Mouse (Mus musculus): ENCODE data around the gene Vezf1. TPM values are rescaled to one million over a fixed set of nuclear protein-coding genes. Genes with fewer than 3 reads are reported as not detected.

Vezf1 gene
- polyA plus RNA-seq, 1 experiment from 2014 or later = 26.2 TPM

DNA sequence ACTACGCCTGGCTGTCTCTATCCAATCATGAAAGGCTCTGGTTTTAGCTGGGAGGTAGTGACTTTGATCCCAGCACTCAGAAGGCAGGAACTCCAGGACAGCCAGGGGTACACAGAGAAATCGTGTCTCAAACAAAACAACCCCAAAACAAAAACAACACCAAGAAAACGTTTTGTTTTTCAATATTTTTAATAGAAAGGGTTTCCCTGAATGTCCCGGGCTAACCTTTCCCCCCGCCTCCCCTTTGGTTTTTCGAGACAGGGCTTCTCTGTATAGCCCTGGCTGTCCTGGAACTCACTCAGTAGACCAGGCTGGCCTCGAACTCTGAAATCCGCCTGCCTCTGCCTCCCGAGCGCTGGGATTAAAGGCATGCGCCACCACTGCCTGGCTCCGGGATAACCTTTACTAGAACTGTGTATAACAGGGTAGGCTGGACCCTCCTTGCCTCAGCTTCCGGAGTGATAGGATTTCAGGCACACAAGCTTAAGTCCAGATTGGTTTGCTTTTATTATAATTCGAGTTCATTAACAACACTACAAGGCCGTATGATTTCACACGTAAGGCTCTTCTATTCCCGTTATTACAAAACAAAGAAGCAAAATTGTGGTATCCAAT, 21.6 kb upstream of the Vezf1 start:
- H3K4me1 ChIP-seq (ENCODE audit: control insufficient read depth in 2 of 2, insufficient read depth in 2 of 2, low read length in 2 of 2) = peaks cover 4 to 24% of the 10 kb centered on the region in 2 experiments; a peak in 3 of 4 replicates
- 53% methylated on average over 17 of the region's 17 CpGs for WGBS
- no peaks in the 10 kb centered on the region for H3K27me3 ChIP-seq (ENCODE audit: control insufficient read depth, insufficient read depth, low read length)
- peak overlapping the region in 1 of 2 experiments; percentile 100; a peak in 1 of 4 replicates for H3K27ac ChIP-seq (replicated peaks in 1 of 2; ENCODE audit: control insufficient read depth in 1 of 2, insufficient read depth in 1 of 2, low read depth in 2 of 2, low read length in 2 of 2)
- peak overlapping the region; percentile 72 to 100 for H3K4me3 ChIP-seq (ENCODE audit: control insufficient read depth in 1 of 2, insufficient read depth in 1 of 2, low read depth in 1 of 2, low read length in 2 of 2)
- H3K4me2 ChIP-seq (ENCODE audit: low read length) = peak overlapping the region; percentile 66
- no peak for ATAC-seq (ENCODE audit: insufficient number of reproducible peaks, insufficient read depth, low FRiP score, low read depth)
- peak overlapping the region; percentile 100 for H3K9ac ChIP-seq (ENCODE audit: low read length)
- peaks cover 27% of the 10 kb centered on the region for H3K36me3 ChIP-seq (ENCODE audit: control insufficient read depth, insufficient read depth, low read length)
- H3K9me3 ChIP-seq (ENCODE audit: control insufficient read depth, low read length) = no peaks in the 10 kb centered on the region; the same call in 1 of the 2 replicates

DNA sequence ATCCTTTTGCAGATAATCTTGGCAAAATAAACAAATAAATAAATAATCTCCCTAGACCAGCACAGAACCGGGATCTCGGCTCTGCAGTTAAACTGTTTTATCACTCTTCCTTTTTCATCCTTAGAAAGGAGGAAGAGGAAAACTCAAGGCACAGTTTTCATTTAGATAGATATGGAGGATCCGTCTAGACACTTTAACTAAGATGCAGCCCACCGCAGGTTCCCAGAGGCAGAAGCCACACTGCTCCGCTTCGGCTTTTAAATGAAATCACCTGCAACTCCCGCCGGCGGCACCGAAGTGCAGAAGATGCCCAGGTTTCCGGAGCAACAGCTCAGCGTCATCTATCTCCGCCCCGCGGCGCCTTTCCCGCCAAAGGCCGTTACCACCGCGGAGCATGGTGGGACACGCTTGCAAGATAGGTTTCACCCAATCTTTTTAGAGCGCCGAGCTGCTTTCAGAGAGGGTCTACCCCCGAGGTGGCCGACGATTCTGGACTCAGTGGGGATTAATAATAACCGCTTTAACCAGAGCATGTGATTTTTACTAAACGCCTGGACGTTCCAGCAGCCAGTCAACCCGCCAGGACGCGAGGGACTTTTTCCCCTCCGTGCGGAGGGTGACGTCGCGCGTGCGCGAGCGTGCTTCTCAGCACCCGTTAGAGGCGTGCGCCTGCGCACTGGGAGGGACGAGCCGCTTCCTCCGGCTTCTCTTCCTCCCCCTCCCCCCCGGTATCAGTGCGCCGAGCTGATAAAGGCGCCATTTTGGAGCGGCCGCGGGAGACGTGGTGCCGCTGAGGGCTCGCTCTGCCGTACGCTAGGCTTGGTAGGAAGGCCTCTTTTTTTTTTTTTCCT, 20.9 kb upstream of the Vezf1 start, which contains the start of gene Srsf1:
Gene Srsf1 (plus strand): TSS at position 430 of the 851 bp plus-strand sequence.
- Histone ChIP-seq H3K9ac (ENCODE audit: low read length) (peak within 1 kb of the TSS; percentile 100), H3K4me3 (ENCODE audit: control insufficient read depth in 1 of 2, insufficient read depth in 1 of 2, low read depth in 1 of 2, low read length in 2 of 2) (peak within 1 kb of the TSS; percentile 72 to 100), H3K4me2 (ENCODE audit: low read length) (peak within 1 kb of the TSS; percentile 71), H3K27ac (replicated peaks in 1 of 2; ENCODE audit: control insufficient read depth in 1 of 2, insufficient read depth in 1 of 2, low read depth in 2 of 2, low read length in 2 of 2) (peak within 1 kb of the TSS; percentile 99 to 100), H3K36me3 (ENCODE audit: control insufficient read depth, insufficient read depth, low read length) (peaks cover 31% of the 10 kb centered on the region), H3K4me1 (ENCODE audit: control insufficient read depth in 2 of 2, insufficient read depth in 2 of 2, low read length in 2 of 2) (peaks cover 4 to 24% of the 10 kb centered on the region in 2 experiments; a peak in 3 of 4 replicates), H3K27me3 (ENCODE audit: control insufficient read depth, insufficient read depth, low read length) (no peaks in the 10 kb centered on the region), H3K9me3 (ENCODE audit: control insufficient read depth, low read length) (no peaks in the 10 kb centered on the region; the same call in 1 of the 2 replicates)
- under 1% methylated on average over 58 of the region's 60 CpGs for WGBS
- ATAC-seq (ENCODE audit: insufficient number of reproducible peaks, insufficient read depth, low FRiP score, low read depth) = peak; percentile 95

DNA sequence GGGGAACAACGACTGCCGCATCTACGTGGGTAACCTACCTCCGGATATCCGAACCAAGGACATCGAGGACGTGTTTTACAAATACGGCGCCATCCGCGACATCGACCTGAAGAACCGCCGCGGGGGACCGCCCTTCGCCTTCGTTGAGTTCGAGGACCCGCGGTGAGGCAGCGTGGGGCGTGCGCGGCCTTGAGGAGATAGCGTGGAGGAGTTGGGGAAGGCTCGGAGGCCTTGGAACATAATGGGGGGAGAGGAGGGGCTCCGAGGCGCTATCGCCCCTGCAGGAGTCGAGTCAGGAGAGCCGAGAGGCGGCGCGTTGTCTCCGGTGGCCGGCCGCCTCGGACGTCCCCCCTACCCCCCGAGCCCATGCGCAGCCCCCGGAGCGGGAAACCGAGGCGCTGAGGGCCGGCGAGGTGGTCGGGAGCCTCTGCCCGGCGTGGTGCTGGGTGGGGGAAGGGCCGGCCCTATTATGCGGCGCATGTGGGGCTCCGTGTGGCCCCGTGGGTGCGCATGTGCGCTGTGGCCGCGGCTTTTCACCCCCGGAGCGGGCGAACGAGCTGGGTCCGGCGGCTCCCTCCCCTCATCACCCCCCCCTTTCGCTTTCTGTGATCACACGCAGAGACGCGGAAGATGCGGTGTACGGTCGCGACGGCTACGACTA, 20.1 kb upstream of the Vezf1 start:
- under 1% methylated on average over 76 of the region's 76 CpGs for WGBS
- peaks cover 4 to 24% of the 10 kb centered on the region in 2 experiments; a peak in 3 of 4 replicates for H3K4me1 ChIP-seq (ENCODE audit: control insufficient read depth in 2 of 2, insufficient read depth in 2 of 2, low read length in 2 of 2)
- peak; percentile 73 for ATAC-seq (ENCODE audit: insufficient number of reproducible peaks, insufficient read depth, low FRiP score, low read depth)

DNA sequence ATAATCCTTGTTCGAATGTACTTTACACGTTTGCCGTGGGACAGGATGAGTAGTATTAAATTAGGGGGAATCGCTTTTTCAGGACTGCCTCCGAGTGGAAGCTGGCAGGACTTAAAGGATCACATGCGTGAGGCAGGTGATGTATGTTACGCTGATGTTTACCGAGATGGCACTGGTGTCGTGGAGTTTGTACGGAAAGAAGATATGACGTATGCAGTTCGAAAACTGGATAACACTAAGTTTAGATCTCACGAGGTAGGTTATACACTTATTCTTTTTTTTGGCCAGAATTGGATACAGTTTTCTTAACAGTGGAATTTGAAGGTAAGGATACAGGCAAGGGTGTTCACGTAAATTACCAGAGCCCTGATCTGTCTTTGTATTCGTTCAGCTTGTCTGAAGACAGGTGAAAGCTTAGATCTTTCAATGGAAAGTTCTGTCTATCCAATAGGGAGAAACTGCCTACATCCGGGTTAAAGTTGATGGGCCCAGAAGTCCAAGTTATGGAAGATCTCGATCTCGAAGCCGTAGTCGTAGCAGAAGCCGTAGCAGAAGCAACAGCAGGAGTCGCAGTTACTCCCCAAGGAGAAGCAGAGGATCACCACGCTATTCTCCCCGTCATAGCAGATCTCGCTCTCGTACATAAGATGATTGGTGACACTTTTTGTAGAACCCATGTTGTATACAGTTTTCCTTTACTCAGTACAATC, 19.0 kb upstream of the Vezf1 start:
- peak overlapping the region; percentile 100 for H3K9ac ChIP-seq (ENCODE audit: low read length)
- H3K36me3 ChIP-seq (ENCODE audit: control insufficient read depth, insufficient read depth, low read length) = peaks cover 45% of the 10 kb centered on the region
- peak overlapping the region; percentile 71 for H3K4me2 ChIP-seq (ENCODE audit: low read length)
- WGBS = 19% methylated on average over 26 of the region's 26 CpGs
- H3K4me3 ChIP-seq (ENCODE audit: control insufficient read depth in 1 of 2, insufficient read depth in 1 of 2, low read depth in 1 of 2, low read length in 2 of 2) = peak overlapping the region; percentile 72 to 100
- peaks cover 4 to 24% of the 10 kb centered on the region in 2 experiments; a peak in 3 of 4 replicates for H3K4me1 ChIP-seq (ENCODE audit: control insufficient read depth in 2 of 2, insufficient read depth in 2 of 2, low read length in 2 of 2)
- H3K9me3 ChIP-seq (ENCODE audit: control insufficient read depth, low read length) = no peaks in the 10 kb centered on the region
- no peak for ATAC-seq (ENCODE audit: insufficient number of reproducible peaks, insufficient read depth, low FRiP score, low read depth)
- no peaks in the 10 kb centered on the region for H3K27me3 ChIP-seq (ENCODE audit: control insufficient read depth, insufficient read depth, low read length)
- no peak overlapping the region for H3K27ac ChIP-seq (replicated peaks in 1 of 2; ENCODE audit: control insufficient read depth in 1 of 2, insufficient read depth in 1 of 2, low read depth in 2 of 2, low read length in 2 of 2)

More for the DNA sequence above, 20.1 kb upstream of the Vezf1 start:
- H3K9me3 ChIP-seq (ENCODE audit: control insufficient read depth, low read length) = no peaks in the 10 kb centered on the region; the same call in 1 of the 2 replicates
- peak overlapping the region; percentile 72 to 100 for H3K4me3 ChIP-seq (ENCODE audit: control insufficient read depth in 1 of 2, insufficient read depth in 1 of 2, low read depth in 1 of 2, low read length in 2 of 2)
- peak overlapping the region; percentile 71 for H3K4me2 ChIP-seq (ENCODE audit: low read length)
- H3K36me3 ChIP-seq (ENCODE audit: control insufficient read depth, insufficient read depth, low read length) = peaks cover 39% of the 10 kb centered on the region
- peak overlapping the region; percentile 98 to 100 for H3K27ac ChIP-seq (replicated peaks in 1 of 2; ENCODE audit: control insufficient read depth in 1 of 2, insufficient read depth in 1 of 2, low read depth in 2 of 2, low read length in 2 of 2)
- no peaks in the 10 kb centered on the region for H3K27me3 ChIP-seq (ENCODE audit: control insufficient read depth, insufficient read depth, low read length)
- peak overlapping the region; percentile 100 for H3K9ac ChIP-seq (ENCODE audit: low read length)

DNA sequence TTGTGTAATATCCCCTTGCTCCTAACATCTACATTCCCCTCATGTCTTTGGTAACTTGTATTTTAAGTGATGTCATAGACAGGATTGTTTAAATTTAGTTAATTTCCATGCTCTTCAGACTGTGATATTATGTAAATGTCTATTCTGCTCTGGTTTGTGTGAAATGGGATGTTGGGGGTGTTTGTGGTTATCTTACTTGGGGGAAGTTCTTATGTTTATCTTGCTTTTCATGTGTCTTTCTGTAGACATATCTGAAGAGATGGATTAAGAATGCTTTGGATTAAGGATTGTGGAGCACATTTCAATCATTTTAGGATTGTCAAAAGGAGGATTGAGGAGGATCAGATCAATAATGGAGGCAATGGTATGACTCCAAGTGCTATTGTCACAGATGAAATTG, 18.3 kb upstream of the Vezf1 start:
- Histone ChIP-seq H3K4me1 (ENCODE audit: control insufficient read depth in 2 of 2, insufficient read depth in 2 of 2, low read length in 2 of 2) (peaks cover 4 to 24% of the 10 kb centered on the region in 2 experiments; a peak in 3 of 4 replicates), H3K4me2 (ENCODE audit: low read length) (peak overlapping the region; percentile 71), H3K4me3 (ENCODE audit: control insufficient read depth in 1 of 2, insufficient read depth in 1 of 2, low read depth in 1 of 2, low read length in 2 of 2) (peak overlapping the region in 1 of 2 experiments; percentile 100; a peak in 2 of 4 replicates), H3K9ac (ENCODE audit: low read length) (peak overlapping the region; percentile 100), H3K27ac (replicated peaks in 1 of 2; ENCODE audit: control insufficient read depth in 1 of 2, insufficient read depth in 1 of 2, low read depth in 2 of 2, low read length in 2 of 2) (no peak overlapping the region), H3K9me3 (ENCODE audit: control insufficient read depth, low read length) (no peaks in the 10 kb centered on the region), H3K27me3 (ENCODE audit: control insufficient read depth, insufficient read depth, low read length) (no peaks in the 10 kb centered on the region), H3K36me3 (ENCODE audit: control insufficient read depth, insufficient read depth, low read length) (peaks cover 51% of the 10 kb centered on the region)
- ATAC-seq (ENCODE audit: insufficient number of reproducible peaks, insufficient read depth, low FRiP score, low read depth) = no peak

DNA sequence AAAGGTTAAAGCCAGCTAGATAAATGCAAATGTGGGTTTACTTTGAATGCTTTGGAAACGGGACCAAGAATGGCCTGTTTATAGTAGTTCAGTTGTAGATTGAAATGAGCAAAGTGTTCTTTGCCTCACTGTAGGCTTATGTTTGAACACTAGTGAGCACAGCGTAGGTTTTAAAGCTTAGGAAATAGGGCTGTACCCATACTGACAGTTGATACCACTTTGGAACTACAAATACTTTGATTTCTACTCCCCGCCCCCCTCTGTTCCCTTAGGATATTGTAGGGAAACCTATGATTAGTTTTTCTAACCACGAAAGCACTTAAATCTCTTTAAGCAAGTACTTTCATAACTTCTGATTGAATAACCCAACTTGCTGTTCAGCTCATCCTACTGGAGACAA, 15.4 kb upstream of the Vezf1 start:
- Histone ChIP-seq H3K4me2 (ENCODE audit: low read length) (no peak overlapping the region), H3K36me3 (ENCODE audit: control insufficient read depth, insufficient read depth, low read length) (peaks cover 53% of the 10 kb centered on the region), H3K27ac (replicated peaks in 1 of 2; ENCODE audit: control insufficient read depth in 1 of 2, insufficient read depth in 1 of 2, low read depth in 2 of 2, low read length in 2 of 2) (no peak overlapping the region), H3K9me3 (ENCODE audit: control insufficient read depth, low read length) (no peaks in the 10 kb centered on the region), H3K27me3 (ENCODE audit: control insufficient read depth, insufficient read depth, low read length) (no peaks in the 10 kb centered on the region), H3K9ac (ENCODE audit: low read length) (no peak overlapping the region), H3K4me3 (ENCODE audit: control insufficient read depth in 1 of 2, insufficient read depth in 1 of 2, low read depth in 1 of 2, low read length in 2 of 2) (no peak overlapping the region), H3K4me1 (ENCODE audit: control insufficient read depth in 2 of 2, insufficient read depth in 2 of 2, low read length in 2 of 2) (peaks cover 2 to 19% of the 10 kb centered on the region in 2 experiments; a peak in 3 of 4 replicates)
- WGBS = 86% methylated on average over 4 of the region's 4 CpGs
- no peak for ATAC-seq (ENCODE audit: insufficient number of reproducible peaks, insufficient read depth, low FRiP score, low read depth)

DNA sequence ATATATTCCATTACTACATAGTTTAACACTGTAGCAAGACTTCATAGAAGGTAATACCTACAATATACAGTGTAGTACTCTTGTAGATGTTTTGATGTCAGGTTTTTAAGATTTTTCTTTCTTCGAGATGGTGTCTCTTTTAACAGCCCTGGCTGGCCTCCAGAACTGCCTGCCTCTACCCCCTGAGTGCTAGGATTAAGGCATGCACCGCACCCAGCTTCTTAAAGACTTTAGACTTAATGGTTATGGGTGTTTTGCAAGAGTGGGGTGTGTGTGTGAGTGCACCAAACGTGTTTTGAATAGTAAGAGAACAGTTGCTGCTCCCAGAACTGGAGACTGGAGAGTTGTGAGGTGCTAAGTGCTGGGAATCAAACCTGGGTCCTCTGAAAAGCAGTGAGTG, 14.3 kb upstream of the Vezf1 start:
- Histone ChIP-seq H3K27me3 (ENCODE audit: control insufficient read depth, insufficient read depth, low read length) (no peaks in the 10 kb centered on the region), H3K27ac (replicated peaks in 1 of 2; ENCODE audit: control insufficient read depth in 1 of 2, insufficient read depth in 1 of 2, low read depth in 2 of 2, low read length in 2 of 2) (no peak overlapping the region), H3K4me3 (ENCODE audit: control insufficient read depth in 1 of 2, insufficient read depth in 1 of 2, low read depth in 1 of 2, low read length in 2 of 2) (no peak overlapping the region), H3K36me3 (ENCODE audit: control insufficient read depth, insufficient read depth, low read length) (peaks cover 51% of the 10 kb centered on the region), H3K4me2 (ENCODE audit: low read length) (no peak overlapping the region), H3K9me3 (ENCODE audit: control insufficient read depth, low read length) (no peaks in the 10 kb centered on the region), H3K9ac (ENCODE audit: low read length) (no peak overlapping the region), H3K4me1 (ENCODE audit: control insufficient read depth in 2 of 2, insufficient read depth in 2 of 2, low read length in 2 of 2) (peaks cover 2 to 19% of the 10 kb centered on the region in 2 experiments; a peak in 3 of 4 replicates)
- 73% methylated on average over 3 of the region's 3 CpGs for WGBS
- no peak for ATAC-seq (ENCODE audit: insufficient number of reproducible peaks, insufficient read depth, low FRiP score, low read depth)

Measured in heart, embryonic 14.5 days (tissue).